Mouse (Mus musculus): ENCODE data around the gene Traf3.

DNA sequence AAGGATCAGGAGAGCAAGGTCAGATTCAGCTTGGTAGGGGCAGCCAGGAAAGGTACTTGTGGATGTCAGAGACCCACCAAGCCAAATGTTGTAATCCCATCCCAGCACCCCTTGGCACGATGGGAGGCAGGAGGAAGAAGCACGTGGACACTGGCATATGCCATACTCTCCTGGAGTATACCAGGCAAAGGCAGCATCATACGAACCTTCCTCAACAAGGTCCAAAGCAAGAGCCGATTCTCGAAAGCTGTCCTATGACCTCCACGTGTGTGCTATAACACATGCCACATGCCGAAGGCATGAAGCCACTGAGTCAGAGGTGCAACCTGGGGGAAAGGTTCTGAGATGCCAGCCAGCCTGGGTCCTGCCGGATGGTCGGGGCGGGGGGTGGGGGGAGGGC, 5.3 kb upstream of the Traf3 start:
- no peak for TF ChIP-seq CTCF (IDR thresholded peaks at IDR 0.05; ENCODE audit: extremely low read depth, insufficient read depth, insufficient read length, insufficient replicate concordance)
- TF ChIP-seq POLR2A (IDR thresholded peaks at IDR 0.05; ENCODE audit: low read depth, low read length), result no peak

All from spleen, adult 2 months (tissue).